Mouse (Mus musculus) cerebellum, adult 2 months (tissue): ENCODE results near the gene Aamp. TPM values are rescaled to one million over a fixed set of nuclear protein-coding genes. Genes with fewer than 3 reads are reported as not detected.

Source experiments
- DNase-seq, 2 experiments: peaks; one replicate each; pipeline ENCODE4 v3.0.0; 2021
- H3K27ac ChIP-seq: fragments of 200-500 bp; 2 replicates; pipeline ENCODE4 v1.5.1; 2012; ENCODE audit warnings: low read length, control low read depth, inconsistent platforms; ENCODE audit not compliant: insufficient read depth
- H3K27me3 ChIP-seq: fragments of 200-500 bp; 2 replicates; pipeline ENCODE4 v1.6.1; 2012; ENCODE audit warnings: inconsistent platforms, mild to moderate bottlenecking, low read length, moderate library complexity; ENCODE audit not compliant: control insufficient read depth, insufficient read depth
- H3K4me1 ChIP-seq: fragments of 200-500 bp; 2 replicates; pipeline ENCODE4 v1.6.1; 2011; ENCODE audit warnings: low read length; ENCODE audit not compliant: control insufficient read depth, insufficient read depth
- H3K4me3 ChIP-seq: fragments of 200-500 bp; replicated peaks from 2 replicates; pipeline ENCODE3; 2011; ENCODE audit warnings: mild to moderate bottlenecking, low read depth, low read length, control low read depth; ENCODE audit not compliant: insufficient read depth
- CTCF ChIP-seq: fragments of 200-500 bp; IDR thresholded peaks from 2 replicates; pipeline ENCODE4 v1.5.1; 2011; ENCODE audit warnings: low read depth, mild to moderate bottlenecking, control low read depth, low read length, moderate library complexity, borderline replicate concordance; ENCODE audit not compliant: insufficient read depth
- POLR2A ChIP-seq: fragments of 200-500 bp; IDR thresholded peaks from 2 replicates; pipeline ENCODE4 v1.6.1; 2011; ENCODE audit warnings: low read length, control low read depth, borderline replicate concordance; ENCODE audit not compliant: insufficient read depth
- WGBS: fragments of 180-500 bp; shearing (Covaris S2); methylation state at CpG from one replicate; pipeline ENCODE4 v1.1.7; 2018; 5-methylcytosine and 5-hydroxymethylcytosine counted together
- polyA plus RNA-seq: library from polyadenylated mRNA; depleted of rRNA; stranded (reverse); fragments of >200 nt; gene quantifications from 2 replicates; pipeline ENCODE4 v1.2.3, GENCODE M21; 2012

Aamp gene
- polyA plus RNA-seq, 1 experiment, result 198 TPM

DNA sequence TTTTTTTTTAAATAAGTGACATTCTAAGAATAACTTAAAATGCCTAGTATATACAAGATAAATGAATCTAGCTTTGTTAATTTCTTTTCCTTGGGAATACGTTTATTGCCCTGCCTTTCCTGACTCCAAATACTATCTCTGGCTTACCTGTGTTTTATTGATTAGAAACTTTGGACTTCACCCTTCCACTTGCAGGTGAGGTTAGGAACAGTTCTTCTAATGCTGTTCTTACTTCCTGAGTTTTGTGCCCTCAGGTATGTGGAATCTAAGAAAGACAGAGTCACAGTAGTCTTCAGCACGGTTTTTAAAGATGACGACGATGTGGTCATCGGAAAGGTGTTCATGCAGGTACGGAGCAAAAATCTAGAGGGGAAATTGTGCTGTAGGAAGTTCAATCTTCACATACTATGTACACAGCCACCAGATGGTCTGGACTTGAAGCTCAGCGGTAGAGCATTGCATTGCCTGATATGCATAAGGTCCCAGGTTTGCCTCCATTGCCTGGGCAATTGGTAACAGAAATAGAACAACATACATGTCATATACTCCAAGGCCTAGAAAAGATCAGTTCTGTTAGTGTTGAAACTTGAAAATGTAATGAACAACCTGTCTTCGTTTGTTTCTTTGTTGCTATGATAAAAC lies 28.7 kb downstream of the Aamp start:
- H3K27ac ChIP-seq, result no peak overlapping the region
- no peak for DNase-seq
- H3K27me3 ChIP-seq, result no peaks in the 10 kb centered on the region
- H3K4me3 ChIP-seq, result no peak overlapping the region
- no peaks in the 10 kb centered on the region for H3K4me1 ChIP-seq
- 97% methylated on average over 8 of the region's 8 CpGs for WGBS
- TF ChIP-seq CTCF, result no peak
- TF ChIP-seq POLR2A, result no peak

DNA sequence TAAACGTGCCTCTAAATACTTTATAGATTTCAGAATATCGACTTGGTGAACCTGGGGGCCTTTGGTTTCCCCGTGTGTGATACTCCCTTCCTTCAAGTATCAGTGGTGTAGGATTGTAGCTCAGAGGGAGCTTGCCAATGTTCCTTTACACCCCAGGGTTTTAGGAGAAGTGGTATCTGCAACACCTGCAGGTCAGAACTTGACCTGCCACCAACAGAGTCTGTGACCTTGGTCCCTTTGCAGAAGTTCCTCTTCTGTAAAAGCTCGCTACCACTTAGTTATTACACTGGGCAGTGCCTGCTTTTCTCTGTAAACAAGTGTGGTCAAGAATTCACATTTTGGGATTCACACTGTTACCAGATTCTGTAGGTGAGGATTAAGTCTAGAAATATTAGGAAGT lies 34.4 kb downstream of the Aamp start:
- Histone ChIP-seq H3K27me3 (no peaks in the 10 kb centered on the region), H3K4me1 (peaks cover 4% of the 10 kb centered on the region; the same call in 1 of the 2 replicates), H3K4me3 (no peak overlapping the region), H3K27ac (no peak overlapping the region)
- 95% methylated on average over 4 of the region's 4 CpGs for WGBS
- TF ChIP-seq CTCF (no peak), POLR2A (no peak)
- DNase-seq, result no peak

- TF ChIP-seq POLR2A (no peak), CTCF (no peak)
- 84% methylated on average over 5 of the region's 5 CpGs for WGBS
- no peaks in the 10 kb centered on the region for H3K27me3 ChIP-seq
- H3K27ac ChIP-seq, result no peak overlapping the region
- H3K4me3 ChIP-seq, result no peak overlapping the region
- H3K4me1 ChIP-seq, result peaks cover 4% of the 10 kb centered on the region; the same call in 1 of the 2 replicates
- DNase-seq, result no peak
Measured at GRCm38 (mm10) chr1:74249331-74249980, 35.1 kb downstream of the Aamp start.

DNA sequence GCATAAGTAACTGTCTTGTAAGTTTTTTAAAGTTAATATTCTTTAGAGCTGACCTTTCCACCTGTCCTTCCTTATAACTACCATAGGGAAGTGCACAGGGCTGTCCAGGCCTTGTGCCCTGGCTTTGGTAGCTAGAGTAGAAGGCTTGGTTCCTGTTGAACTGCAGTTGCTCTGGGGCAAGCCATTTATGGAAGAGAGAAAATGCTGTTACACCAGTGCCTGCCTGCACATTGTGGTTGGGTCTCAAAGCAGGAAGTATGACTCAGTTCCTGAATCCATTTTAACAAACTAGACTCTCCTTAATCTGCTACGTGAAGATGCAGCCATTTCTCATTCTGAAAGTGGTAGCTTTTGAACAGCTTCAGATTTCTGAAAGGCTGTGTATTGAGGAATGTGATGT lies 35.7 kb downstream of the Aamp start:
- WGBS, result 82% methylated on average over 1 of the region's 1 CpGs
- H3K27ac ChIP-seq, result no peak overlapping the region
- H3K4me3 ChIP-seq, result no peak overlapping the region
- H3K4me1 ChIP-seq, result peaks cover 4% of the 10 kb centered on the region; the same call in 1 of the 2 replicates
- DNase-seq, result no peak
- H3K27me3 ChIP-seq, result no peaks in the 10 kb centered on the region
- no peak for TF ChIP-seq CTCF

- no peak overlapping the region for H3K4me3 ChIP-seq
- peaks cover 7% of the 10 kb centered on the region for H3K4me1 ChIP-seq
- no peak for DNase-seq
- 84% methylated on average over 2 of the region's 2 CpGs for WGBS
- no peak for TF ChIP-seq POLR2A
- TF ChIP-seq CTCF, result no peak
- H3K27me3 ChIP-seq, result no peaks in the 10 kb centered on the region
- no peak overlapping the region for H3K27ac ChIP-seq
Measured at GRCm38 (mm10) chr1:74245525-74245924, 39.0 kb downstream of the Aamp start.

GRCm38 (mm10) chr1:74240832-74241231 lies 43.7 kb downstream of the Aamp start:
- no peak for DNase-seq
- TF ChIP-seq CTCF (no peak), POLR2A (no peak)
- H3K27me3 ChIP-seq, result no peaks in the 10 kb centered on the region
- no peak overlapping the region for H3K27ac ChIP-seq
- no peak overlapping the region for H3K4me3 ChIP-seq
- peaks cover 7% of the 10 kb centered on the region for H3K4me1 ChIP-seq
- WGBS, result 76% methylated on average over 4 of the region's 4 CpGs

- Histone ChIP-seq H3K4me3 (no peak overlapping the region), H3K4me1 (peaks cover 6% of the 10 kb centered on the region), H3K27ac (no peak overlapping the region), H3K27me3 (no peaks in the 10 kb centered on the region)
- TF ChIP-seq CTCF, result no peak
- TF ChIP-seq POLR2A, result no peak
- DNase-seq, result no peak
- 57% methylated on average over 6 of the region's 6 CpGs for WGBS
Measured at GRCm38 (mm10) chr1:74240311-74240710, 44.2 kb downstream of the Aamp start.

DNA sequence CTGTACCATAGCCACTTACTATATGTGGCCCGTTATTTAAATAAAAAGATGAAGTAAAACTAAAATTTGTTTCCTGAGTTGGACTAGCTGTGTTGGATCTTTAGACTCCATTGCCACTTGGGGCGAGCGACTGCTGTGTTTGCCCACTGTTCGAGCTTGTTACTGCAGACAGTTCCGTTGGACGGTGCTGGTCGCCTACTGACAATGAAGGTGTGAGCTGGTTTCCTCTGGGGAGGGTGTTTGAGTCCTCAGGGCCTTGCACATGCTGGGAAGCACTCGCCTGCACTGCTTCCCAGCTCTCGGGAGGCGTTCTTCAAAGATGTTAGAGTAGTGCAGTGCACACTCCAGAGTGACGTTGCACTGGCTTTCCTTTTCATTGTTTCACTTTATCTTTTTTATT lies 44.9 kb downstream of the Aamp start:
- H3K27me3 ChIP-seq, result no peaks in the 10 kb centered on the region
- H3K4me3 ChIP-seq, result no peak overlapping the region
- DNase-seq, result no peak
- no peak for TF ChIP-seq CTCF
- no peak for TF ChIP-seq POLR2A
- H3K4me1 ChIP-seq, result peaks cover 5% of the 10 kb centered on the region
- 37% methylated on average over 11 of the region's 11 CpGs for WGBS
- no peak overlapping the region for H3K27ac ChIP-seq
